Mouse (Mus musculus) lung, adult 2 months (tissue): ENCODE results near the gene Kcnab3.

Source experiments
- CTCF ChIP-seq: fragments of 200-500 bp; IDR thresholded peaks from 2 replicates; pipeline ENCODE4 v1.5.1; 2011; ENCODE audit warnings: mild to moderate bottlenecking, low read length, control low read depth; ENCODE audit not compliant: insufficient read depth
- POLR2A ChIP-seq: fragments of 200-500 bp; IDR thresholded peaks from 2 replicates; pipeline ENCODE4 v1.6.1; 2011; ENCODE audit warnings: low read depth, mild to moderate bottlenecking, control low read depth, low read length, borderline replicate concordance; ENCODE audit errors: extremely low read depth

DNA sequence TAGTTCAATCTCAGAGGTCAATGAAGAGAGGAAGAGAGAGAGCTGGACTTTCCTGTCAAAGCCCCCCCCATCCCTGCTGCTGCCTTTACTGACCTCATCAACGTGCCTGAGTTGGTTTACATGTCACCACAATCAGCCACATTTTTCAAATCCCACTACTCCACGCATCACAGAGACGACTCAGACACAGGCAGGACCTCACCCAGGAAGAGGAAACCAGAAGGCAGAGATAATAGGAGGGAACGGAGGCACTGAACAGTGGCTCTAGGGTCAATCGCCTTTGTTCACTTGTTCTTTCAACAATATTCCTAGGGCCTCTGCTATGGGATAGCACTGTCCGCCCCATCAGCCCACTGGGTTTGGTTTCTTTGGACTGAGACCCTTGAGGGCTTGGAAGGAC, 1.6 kb downstream of the Kcnab3 start:
- TF ChIP-seq CTCF (no peak), POLR2A (no peak)
